Mouse (Mus musculus) ovary, postnatal 14 days (tissue): ENCODE measurements around the gene Defb36.
A peak's percentile ranks its signal among the peaks of the same experiment; 100 is the strongest.

Experiments used
- DNase-seq: peaks from one replicate; pipeline ENCODE4 v3.0.0; 2022; ENCODE audit warnings: low spot score

The Defb36 gene

GRCm38 (mm10) chr2:152622151-152622550 lies 18.0 kb downstream of the Defb36 start:
- DNase-seq, result no peak

GRCm38 (mm10) chr2:152622953-152623352 lies 18.8 kb downstream of the Defb36 start, which contains the start of gene Defb25:
TSS of gene Defb25 (minus strand) at chr2:152623053.
- DNase-seq, result no peak

GRCm38 (mm10) chr2:152624566-152624965 lies 20.4 kb downstream of the Defb36 start:
- DNase-seq, result no peak

- DNase-seq, result no peak
These were observed 21.1 kb downstream of the Defb36 start for GRCm38 (mm10) chr2:152625256-152625655.

- no peak for DNase-seq
These were observed 22.9 kb downstream of the Defb36 start, which contains the start of gene Rem1 for GRCm38 (mm10) chr2:152626774-152627591. TSS of gene Rem1 (plus strand) at chr2:152626951.

GRCm38 (mm10) chr2:152628066-152628465 lies 23.9 kb downstream of the Defb36 start:
- DNase-seq, result no peak

- DNase-seq, result no peak
These were observed 25.1 kb downstream of the Defb36 start for GRCm38 (mm10) chr2:152629239-152629638.

GRCm38 (mm10) chr2:152629904-152630303 lies 25.8 kb downstream of the Defb36 start:
- no peak for DNase-seq

GRCm38 (mm10) chr2:152633334-152633733 lies 29.2 kb downstream of the Defb36 start:
- no peak for DNase-seq

- no peak for DNase-seq
These were observed 30.2 kb downstream of the Defb36 start for GRCm38 (mm10) chr2:152634311-152634710.

GRCm38 (mm10) chr2:152636246-152637005 lies 32.3 kb downstream of the Defb36 start:
- DNase-seq, result peak; percentile 62

GRCm38 (mm10) chr2:152637006-152637322 lies 32.8 kb downstream of the Defb36 start:
- no peak for DNase-seq

GRCm38 (mm10) chr2:152637381-152637780 lies 33.3 kb downstream of the Defb36 start:
- DNase-seq, result no peak

- DNase-seq, result no peak
These were observed 34.7 kb downstream of the Defb36 start for GRCm38 (mm10) chr2:152638865-152639264.

GRCm38 (mm10) chr2:152639406-152640113 lies 35.4 kb downstream of the Defb36 start:
- DNase-seq, result no peak

- DNase-seq, result no peak
These were observed 48.9 kb downstream of the Defb36 start for GRCm38 (mm10) chr2:152652901-152653620.

GRCm38 (mm10) chr2:152653874-152654715 lies 50.0 kb downstream of the Defb36 start:
- no peak for DNase-seq

- no peak for DNase-seq
These were observed 53.3 kb downstream of the Defb36 start for GRCm38 (mm10) chr2:152657398-152657797.

GRCm38 (mm10) chr2:152661163-152661562 lies 57.0 kb downstream of the Defb36 start:
- no peak for DNase-seq
